Mouse (Mus musculus) embryo, embryonic 11 days (tissue): ENCODE data around the gene Mrln.

Experiments
- DNase-seq: peaks from one replicate; pipeline ENCODE4 v3.0.0-alpha.2; 2015

The Mrln gene

GRCm38 (mm10) chr10:70257029-70257428 lies 52.6 kb downstream of the Mrln start:
- DNase-seq, result no peak

- DNase-seq, result no peak
These were observed 56.4 kb downstream of the Mrln start for GRCm38 (mm10) chr10:70260904-70261303.

- DNase-seq, result no peak
These were observed 57.6 kb downstream of the Mrln start for GRCm38 (mm10) chr10:70262051-70262450.

- no peak for DNase-seq
These were observed 59.3 kb downstream of the Mrln start for GRCm38 (mm10) chr10:70263681-70264189.

- no peak for DNase-seq
These were observed 60.0 kb downstream of the Mrln start for GRCm38 (mm10) chr10:70264337-70265036.

- DNase-seq, result no peak
These were observed 62.0 kb downstream of the Mrln start for GRCm38 (mm10) chr10:70266501-70266900.

GRCm38 (mm10) chr10:70268581-70269446 lies 64.3 kb downstream of the Mrln start:
- DNase-seq, result no peak
